Mouse (Mus musculus) hindbrain, embryonic 11.5 days (tissue): ENCODE results near the gene Atp13a4. TPM values are rescaled to one million over a fixed set of nuclear protein-coding genes. Genes with fewer than 3 reads are reported as not detected.

ENCODE experiments used
- ATAC-seq: fragments of 200-750 bp; cut with Nextera tagmentation; 2 replicates; pipeline ENCODE4 v1.8.0; 2017; ENCODE audit warnings: mild to moderate bottlenecking, moderate TSS enrichment, moderate library complexity; ENCODE audit not compliant: low FRiP score
- DNase-seq: peaks from one replicate; pipeline ENCODE4 v3.0.0-alpha.2; 2015; ENCODE audit warnings: low spot score
- H3K27ac ChIP-seq: fragments of 300-500 bp; sonication (generic); 2 replicates; pipeline ENCODE4 v1.5.1; 2014; ENCODE audit warnings: mild to moderate bottlenecking, low read depth, low read length
- H3K27me3 ChIP-seq: fragments of 300-500 bp; sonication (generic); 2 replicates; pipeline ENCODE4 v1.6.1; 2014; ENCODE audit warnings: mild to moderate bottlenecking, low read length, moderate library complexity, mixed read lengths; ENCODE audit not compliant: control insufficient read depth, insufficient read depth
- H3K36me3 ChIP-seq: fragments of 300-500 bp; sonication (generic); 2 replicates; pipeline ENCODE4 v1.6.1; 2014; ENCODE audit warnings: mild to moderate bottlenecking, low read length, moderate library complexity, mixed read lengths; ENCODE audit not compliant: control insufficient read depth, insufficient read depth
- H3K4me1 ChIP-seq: fragments of 300-500 bp; sonication (generic); replicated peaks from 2 replicates; pipeline ENCODE4 v1.6.1; 2014; ENCODE audit warnings: low read length, mixed read lengths; ENCODE audit not compliant: control insufficient read depth, insufficient read depth
- H3K4me2 ChIP-seq: fragments of 300-500 bp; sonication (generic); replicated peaks from 2 replicates; pipeline ENCODE4 v1.6.1; 2014; ENCODE audit warnings: mild to moderate bottlenecking, low read depth, low read length
- H3K4me3 ChIP-seq: fragments of 300-500 bp; sonication (generic); 2 replicates; pipeline ENCODE4 v1.5.1; 2014; ENCODE audit warnings: low read depth, low read length
- H3K9ac ChIP-seq: fragments of 300-500 bp; sonication (generic); 2 replicates; pipeline ENCODE4 v1.6.1; 2014; ENCODE audit warnings: low read depth, low read length
- H3K9me3 ChIP-seq: fragments of 300-500 bp; sonication (generic); 2 replicates; pipeline ENCODE4 v1.6.1; 2016; ENCODE audit warnings: low read length; ENCODE audit not compliant: control insufficient read depth
- WGBS: fragments of 180-500 bp; shearing (Covaris S2); extraction: QIAGEN DNeasy Blood & Tissue Kit; methylation state at CpG from one replicate; pipeline ENCODE4 v1.1.7; 2014; 5-methylcytosine and 5-hydroxymethylcytosine counted together
- polyA plus RNA-seq: library from polyadenylated mRNA; unstranded; fragments of >200 nt; fragmentation: Nextera tagmentation; extraction: Ambion mirVana; gene quantifications from 2 replicates; pipeline ENCODE4 v1.2.1, GENCODE M21; 2014

Gene Atp13a4
- polyA plus RNA-seq, 1 experiment from 2014 or later = 0.51 TPM

- 90% methylated on average over 3 of the region's 3 CpGs for WGBS
- H3K9me3 ChIP-seq = no peaks in the 10 kb centered on the region
- ATAC-seq = no peak
- no peak overlapping the region for H3K9ac ChIP-seq
- DNase-seq = no peak
- no peak overlapping the region for H3K4me3 ChIP-seq
- no peak overlapping the region for H3K27ac ChIP-seq
- H3K36me3 ChIP-seq = no peaks in the 10 kb centered on the region
- H3K27me3 ChIP-seq = no peaks in the 10 kb centered on the region
- H3K4me1 ChIP-seq = no peaks in the 10 kb centered on the region
- H3K4me2 ChIP-seq = no peak overlapping the region
Measured at GRCm38 (mm10) chr16:29509881-29510280, 34.8 kb downstream of the Atp13a4 start.

GRCm38 (mm10) chr16:29504671-29505070 lies 40.0 kb downstream of the Atp13a4 start:
- H3K9ac ChIP-seq = no peak overlapping the region
- H3K4me1 ChIP-seq = no peaks in the 10 kb centered on the region
- H3K27me3 ChIP-seq = no peaks in the 10 kb centered on the region
- 67% methylated on average over 4 of the region's 4 CpGs for WGBS
- DNase-seq (no peak), ATAC-seq (no peak)
- no peak overlapping the region for H3K4me3 ChIP-seq
- H3K4me2 ChIP-seq = no peak overlapping the region
- H3K27ac ChIP-seq = no peak overlapping the region
- H3K9me3 ChIP-seq = no peaks in the 10 kb centered on the region
- H3K36me3 ChIP-seq = no peaks in the 10 kb centered on the region

- DNase-seq (no peak), ATAC-seq (no peak)
- H3K9ac ChIP-seq = no peak overlapping the region
- H3K4me2 ChIP-seq = no peak overlapping the region
- no peaks in the 10 kb centered on the region for H3K4me1 ChIP-seq
- H3K27ac ChIP-seq = no peak overlapping the region
- no peaks in the 10 kb centered on the region for H3K36me3 ChIP-seq
- H3K27me3 ChIP-seq = no peaks in the 10 kb centered on the region
- H3K4me3 ChIP-seq = no peak overlapping the region
- 79% methylated on average over 9 of the region's 9 CpGs for WGBS
- H3K9me3 ChIP-seq = no peaks in the 10 kb centered on the region
Measured at GRCm38 (mm10) chr16:29504198-29504597, 40.5 kb downstream of the Atp13a4 start.

- H3K9ac ChIP-seq = no peak overlapping the region
- DNase-seq (no peak), ATAC-seq (no peak)
- no peaks in the 10 kb centered on the region for H3K4me1 ChIP-seq
- no peaks in the 10 kb centered on the region for H3K36me3 ChIP-seq
- H3K27me3 ChIP-seq = no peaks in the 10 kb centered on the region
- WGBS = 75% methylated on average over 3 of the region's 3 CpGs
- no peak overlapping the region for H3K4me2 ChIP-seq
- H3K4me3 ChIP-seq = no peak overlapping the region
- H3K9me3 ChIP-seq = no peaks in the 10 kb centered on the region
- no peak overlapping the region for H3K27ac ChIP-seq
Measured at GRCm38 (mm10) chr16:29491031-29491430, 53.6 kb downstream of the Atp13a4 start.

- Histone ChIP-seq H3K9ac (no peak overlapping the region), H3K4me1 (no peaks in the 10 kb centered on the region), H3K4me3 (no peak overlapping the region), H3K27me3 (no peaks in the 10 kb centered on the region), H3K9me3 (no peaks in the 10 kb centered on the region), H3K36me3 (no peaks in the 10 kb centered on the region), H3K4me2 (no peak overlapping the region), H3K27ac (no peak overlapping the region)
- ATAC-seq (no peak), DNase-seq (no peak)
Measured at GRCm38 (mm10) chr16:29481439-29481838, 63.2 kb downstream of the Atp13a4 start.

- Histone ChIP-seq H3K9me3 (no peaks in the 10 kb centered on the region), H3K4me2 (no peak overlapping the region), H3K36me3 (no peaks in the 10 kb centered on the region), H3K4me1 (no peaks in the 10 kb centered on the region), H3K27ac (no peak overlapping the region), H3K4me3 (no peak overlapping the region), H3K9ac (no peak overlapping the region), H3K27me3 (no peaks in the 10 kb centered on the region)
- ATAC-seq (no peak), DNase-seq (no peak)
- 92% methylated on average over 6 of the region's 6 CpGs for WGBS
Measured at GRCm38 (mm10) chr16:29480396-29480795, 64.3 kb downstream of the Atp13a4 start.

GRCm38 (mm10) chr16:29463798-29464197 lies 80.9 kb downstream of the Atp13a4 start:
- H3K9ac ChIP-seq = no peak overlapping the region
- no peaks in the 10 kb centered on the region for H3K4me1 ChIP-seq
- H3K9me3 ChIP-seq = no peaks in the 10 kb centered on the region
- H3K27me3 ChIP-seq = no peaks in the 10 kb centered on the region
- no peak overlapping the region for H3K27ac ChIP-seq
- WGBS = 82% methylated on average over 3 of the region's 3 CpGs
- DNase-seq (no peak), ATAC-seq (no peak)
- no peak overlapping the region for H3K4me2 ChIP-seq
- H3K36me3 ChIP-seq = no peaks in the 10 kb centered on the region
- H3K4me3 ChIP-seq = no peak overlapping the region

GRCm38 (mm10) chr16:29459331-29459730 lies 85.3 kb downstream of the Atp13a4 start:
- Histone ChIP-seq H3K4me3 (no peak overlapping the region), H3K27ac (no peak overlapping the region), H3K27me3 (no peaks in the 10 kb centered on the region), H3K4me1 (no peaks in the 10 kb centered on the region), H3K9ac (no peak overlapping the region), H3K9me3 (no peaks in the 10 kb centered on the region), H3K36me3 (no peaks in the 10 kb centered on the region), H3K4me2 (no peak overlapping the region)
- ATAC-seq (no peak), DNase-seq (no peak)
- WGBS = 69% methylated on average over 10 of the region's 10 CpGs

- H3K36me3 ChIP-seq = no peaks in the 10 kb centered on the region
- no peak overlapping the region for H3K4me3 ChIP-seq
- no peak for ATAC-seq
- H3K4me2 ChIP-seq = no peak overlapping the region
- H3K9ac ChIP-seq = no peak overlapping the region
- WGBS = 85% methylated on average over 2 of the region's 2 CpGs
- DNase-seq = no peak
- no peaks in the 10 kb centered on the region for H3K9me3 ChIP-seq
- H3K4me1 ChIP-seq = no peaks in the 10 kb centered on the region
- no peak overlapping the region for H3K27ac ChIP-seq
- no peaks in the 10 kb centered on the region for H3K27me3 ChIP-seq
Measured at GRCm38 (mm10) chr16:29456851-29457250, 87.8 kb downstream of the Atp13a4 start.
